Mouse (Mus musculus): ENCODE measurements around the gene Cuedc1. TPM values are rescaled to one million over a fixed set of nuclear protein-coding genes. Genes with fewer than 3 reads are reported as not detected.
"Not testable (repeated sequence)": the region's sequence is repeated elsewhere in the genome, so short reads cannot be mapped to it uniquely, and the experiment has no call there.

Cuedc1 gene
- polyA plus RNA-seq, 1 experiment from 2014 or later, result 31.1 TPM

- no peak overlapping the region for H3K4me2 ChIP-seq (ENCODE audit: low read length)
- peaks cover 12% of the 10 kb centered on the region; the same call in 1 of the 2 replicates for H3K27me3 ChIP-seq (ENCODE audit: control insufficient read depth, insufficient read depth, low read length)
- H3K4me3 ChIP-seq (replicated peaks; ENCODE audit: low read depth, low read length), result no peak overlapping the region
- H3K9ac ChIP-seq (replicated peaks; ENCODE audit: low read length), result no peak overlapping the region
- no peak for DNase-seq
- H3K36me3 ChIP-seq (ENCODE audit: control insufficient read depth, insufficient read depth, low read length), result no peaks in the 10 kb centered on the region
- H3K27ac ChIP-seq (replicated peaks; ENCODE audit: low read depth, low read length), result no peak overlapping the region
- H3K4me1 ChIP-seq (ENCODE audit: control insufficient read depth, insufficient read depth, low read length), result peaks cover 9% of the 10 kb centered on the region
- no peak for ATAC-seq (ENCODE audit: low FRiP score, low TSS enrichment)
- WGBS, result 15% methylated on average over 4 of the region's 4 CpGs
- H3K9me3 ChIP-seq (ENCODE audit: control insufficient read depth, low read length), result no peaks in the 10 kb centered on the region
Observed at GRCm38 (mm10) chr11:88198223-88198622, 100.4 kb downstream of the Cuedc1 start.

GRCm38 (mm10) chr11:88201172-88201571 is 103.3 kb downstream of the Cuedc1 start:
- H3K9ac ChIP-seq (replicated peaks; ENCODE audit: low read length), result no peak overlapping the region
- H3K4me3 ChIP-seq (replicated peaks; ENCODE audit: low read depth, low read length), result no peak overlapping the region
- no peak overlapping the region for H3K4me2 ChIP-seq (ENCODE audit: low read length)
- no peak for ATAC-seq (ENCODE audit: low FRiP score, low TSS enrichment)
- no peak overlapping the region for H3K27ac ChIP-seq (replicated peaks; ENCODE audit: low read depth, low read length)
- no peak for DNase-seq
- no peaks in the 10 kb centered on the region for H3K9me3 ChIP-seq (ENCODE audit: control insufficient read depth, low read length)
- 81% methylated on average over 2 of the region's 2 CpGs for WGBS
- H3K27me3 ChIP-seq (ENCODE audit: control insufficient read depth, insufficient read depth, low read length), result no peaks in the 10 kb centered on the region
- H3K36me3 ChIP-seq (ENCODE audit: control insufficient read depth, insufficient read depth, low read length), result no peaks in the 10 kb centered on the region
- H3K4me1 ChIP-seq (ENCODE audit: control insufficient read depth, insufficient read depth, low read length), result peaks cover 12% of the 10 kb centered on the region

GRCm38 (mm10) chr11:88202077-88202476 is 104.2 kb downstream of the Cuedc1 start:
- Histone ChIP-seq H3K36me3 (ENCODE audit: control insufficient read depth, insufficient read depth, low read length) (0 out of 2 replicates have a peak, but pooled peaks cover 1% of the 10 kb centered on the region), H3K4me3 (replicated peaks; ENCODE audit: low read depth, low read length) (no peak overlapping the region), H3K27me3 (ENCODE audit: control insufficient read depth, insufficient read depth, low read length) (no peaks in the 10 kb centered on the region), H3K9ac (replicated peaks; ENCODE audit: low read length) (no peak overlapping the region), H3K9me3 (ENCODE audit: control insufficient read depth, low read length) (no peaks in the 10 kb centered on the region), H3K27ac (replicated peaks; ENCODE audit: low read depth, low read length) (no peak overlapping the region), H3K4me1 (ENCODE audit: control insufficient read depth, insufficient read depth, low read length) (peaks cover 12% of the 10 kb centered on the region), H3K4me2 (ENCODE audit: low read length) (no peak overlapping the region)
- no peak for ATAC-seq (ENCODE audit: low FRiP score, low TSS enrichment)
- 5% methylated on average over 2 of the region's 2 CpGs for WGBS
- no peak for DNase-seq

- H3K4me1 ChIP-seq (ENCODE audit: control insufficient read depth, insufficient read depth, low read length), result peaks cover 12% of the 10 kb centered on the region
- no peaks in the 10 kb centered on the region for H3K27me3 ChIP-seq (ENCODE audit: control insufficient read depth, insufficient read depth, low read length)
- H3K9me3 ChIP-seq (ENCODE audit: control insufficient read depth, low read length), result no peaks in the 10 kb centered on the region
- peak within 1 kb of the TSS; percentile 80 for H3K4me2 ChIP-seq (ENCODE audit: low read length)
- ATAC-seq (ENCODE audit: low FRiP score, low TSS enrichment), result peak; percentile 92
- WGBS, result under 1% methylated on average over 51 of the region's 51 CpGs
- H3K4me3 ChIP-seq (replicated peaks; ENCODE audit: low read depth, low read length), result peak within 1 kb of the TSS; percentile 73
- peaks cover 8% of the 10 kb centered on the region; the same call in 1 of the 2 replicates for H3K36me3 ChIP-seq (ENCODE audit: control insufficient read depth, insufficient read depth, low read length)
- peak; percentile 96 for DNase-seq
- H3K9ac ChIP-seq (replicated peaks; ENCODE audit: low read length), result peak within 1 kb of the TSS; percentile 65
- peak within 1 kb of the TSS; percentile 79 for H3K27ac ChIP-seq (replicated peaks; ENCODE audit: low read depth, low read length)
Observed at GRCm38 (mm10) chr11:88203712-88204532, 106.1 kb downstream of the Cuedc1 start, which contains the start of gene Mrps23. Gene Mrps23 (plus strand): TSS chr11:88204388.

- 37% methylated on average over 30 of the region's 30 CpGs for WGBS
- peak overlapping the region; percentile 80 for H3K4me2 ChIP-seq (ENCODE audit: low read length)
- H3K4me3 ChIP-seq (replicated peaks; ENCODE audit: low read depth, low read length), result peak overlapping the region; percentile 73
- peak overlapping the region; percentile 65 for H3K9ac ChIP-seq (replicated peaks; ENCODE audit: low read length)
- peak overlapping the region; percentile 56; the same call in 1 of the 2 replicates for H3K27ac ChIP-seq (replicated peaks; ENCODE audit: low read depth, low read length)
- peaks cover 16% of the 10 kb centered on the region for H3K36me3 ChIP-seq (ENCODE audit: control insufficient read depth, insufficient read depth, low read length)
- DNase-seq, result no peak
- peaks cover 12% of the 10 kb centered on the region for H3K4me1 ChIP-seq (ENCODE audit: control insufficient read depth, insufficient read depth, low read length)
- no peaks in the 10 kb centered on the region for H3K27me3 ChIP-seq (ENCODE audit: control insufficient read depth, insufficient read depth, low read length)
- peak; percentile 41; the same call in 1 of the 2 replicates for ATAC-seq (ENCODE audit: low FRiP score, low TSS enrichment)
- H3K9me3 ChIP-seq (ENCODE audit: control insufficient read depth, low read length), result no peaks in the 10 kb centered on the region
Observed at GRCm38 (mm10) chr11:88204593-88205368, 106.9 kb downstream of the Cuedc1 start.

- 91% methylated on average over 8 of the region's 8 CpGs for WGBS
- ATAC-seq (ENCODE audit: low FRiP score, low TSS enrichment), result not testable (repeated sequence)
- peak; percentile 40 for DNase-seq
Observed at GRCm38 (mm10) chr11:88206576-88206975, 108.7 kb downstream of the Cuedc1 start.

GRCm38 (mm10) chr11:88207697-88208096 is 109.8 kb downstream of the Cuedc1 start:
- Histone ChIP-seq H3K9ac (replicated peaks; ENCODE audit: low read length) (no peak overlapping the region), H3K9me3 (ENCODE audit: control insufficient read depth, low read length) (no peaks in the 10 kb centered on the region), H3K4me1 (ENCODE audit: control insufficient read depth, insufficient read depth, low read length) (peaks cover 12% of the 10 kb centered on the region), H3K36me3 (ENCODE audit: control insufficient read depth, insufficient read depth, low read length) (peaks cover 40% of the 10 kb centered on the region), H3K4me3 (replicated peaks; ENCODE audit: low read depth, low read length) (no peak overlapping the region), H3K27ac (replicated peaks; ENCODE audit: low read depth, low read length) (no peak overlapping the region), H3K4me2 (ENCODE audit: low read length) (no peak overlapping the region), H3K27me3 (ENCODE audit: control insufficient read depth, insufficient read depth, low read length) (no peaks in the 10 kb centered on the region)
- 95% methylated on average over 2 of the region's 2 CpGs for WGBS
- no peak for DNase-seq
- no peak for ATAC-seq (ENCODE audit: low FRiP score, low TSS enrichment)

More at GRCm38 (mm10) chr11:88206576-88206975, 108.7 kb downstream of the Cuedc1 start:
- peaks cover 12% of the 10 kb centered on the region for H3K4me1 ChIP-seq (ENCODE audit: control insufficient read depth, insufficient read depth, low read length)
- not testable (repeated sequence) for H3K4me2 ChIP-seq (ENCODE audit: low read length); H3K9ac ChIP-seq (replicated peaks; ENCODE audit: low read length); H3K4me3 ChIP-seq (replicated peaks; ENCODE audit: low read depth, low read length); H3K27me3 ChIP-seq (ENCODE audit: control insufficient read depth, insufficient read depth, low read length); H3K27ac ChIP-seq (replicated peaks; ENCODE audit: low read depth, low read length); H3K9me3 ChIP-seq (ENCODE audit: control insufficient read depth, low read length)
- peaks cover 34% of the 10 kb centered on the region for H3K36me3 ChIP-seq (ENCODE audit: control insufficient read depth, insufficient read depth, low read length)

GRCm38 (mm10) chr11:88211824-88212582 is 114.1 kb downstream of the Cuedc1 start:
- Histone ChIP-seq H3K4me2 (ENCODE audit: low read length) (no peak overlapping the region), H3K27ac (replicated peaks; ENCODE audit: low read depth, low read length) (no peak overlapping the region), H3K9me3 (ENCODE audit: control insufficient read depth, low read length) (no peaks in the 10 kb centered on the region), H3K36me3 (ENCODE audit: control insufficient read depth, insufficient read depth, low read length) (peaks cover 39% of the 10 kb centered on the region), H3K4me1 (ENCODE audit: control insufficient read depth, insufficient read depth, low read length) (peaks cover 15% of the 10 kb centered on the region; the same call in 1 of the 2 replicates), H3K9ac (replicated peaks; ENCODE audit: low read length) (no peak overlapping the region), H3K4me3 (replicated peaks; ENCODE audit: low read depth, low read length) (no peak overlapping the region), H3K27me3 (ENCODE audit: control insufficient read depth, insufficient read depth, low read length) (no peaks in the 10 kb centered on the region)
- WGBS, result 86% methylated on average over 5 of the region's 5 CpGs
- no peak for DNase-seq
- no peak for ATAC-seq (ENCODE audit: low FRiP score, low TSS enrichment)
